Mouse (Mus musculus) myocyte (in vitro differentiated cells): Measurements from ENCODE around the gene Rac3. TPM values are rescaled to one million over a fixed set of nuclear protein-coding genes. Genes with fewer than 3 reads are reported as not detected.

Experiments
- H3K27me3 ChIP-seq: one replicate; pipeline ENCODE4 v1.6.1; 2011; ENCODE audit not compliant: control insufficient read depth, insufficient read depth, insufficient read length
- H3K36me3 ChIP-seq: one replicate; pipeline ENCODE4 v1.6.1; 2011; ENCODE audit not compliant: control insufficient read depth, insufficient read depth
- H3K4me2 ChIP-seq: one replicate; pipeline ENCODE4 v1.6.1; 2011; ENCODE audit warnings: low read depth, control low read depth
- H3K4me3 ChIP-seq: one replicate; pipeline ENCODE4 v1.5.1; 2011; ENCODE audit warnings: mild to moderate bottlenecking, control low read depth, moderate library complexity
- H3K79me2 ChIP-seq: one replicate; pipeline ENCODE4 v1.6.1; 2011; ENCODE audit not compliant: control insufficient read depth, insufficient read depth
- H3ac ChIP-seq: one replicate; pipeline ENCODE4 v1.6.1; 2011; ENCODE audit not compliant: control insufficient read depth, insufficient read length
- CEBPB ChIP-seq: IDR thresholded peaks from 2 replicates; pipeline ENCODE4 v1.6.1; 2011; ENCODE audit warnings: mild to moderate bottlenecking, moderate library complexity; ENCODE audit not compliant: poor library complexity, insufficient read depth, severe bottlenecking
- E2F4 ChIP-seq: IDR thresholded peaks from one replicate; pipeline ENCODE4 v1.6.1; 2011; ENCODE audit warnings: mild to moderate bottlenecking, control low read depth, moderate library complexity; ENCODE audit not compliant: insufficient read depth
- MAX ChIP-seq: IDR thresholded peaks from one replicate; pipeline ENCODE4 v1.6.1; 2011; ENCODE audit warnings: low read depth, mild to moderate bottlenecking, control low read depth
- MYOD1 ChIP-seq, 3 experiments: IDR thresholded peaks; one replicate each; pipeline ENCODE4 v1.6.1; 2011; ENCODE audit warnings: control low read depth in 2 of 3, low read depth in 2 of 3, mild to moderate bottlenecking in 2 of 3, moderate library complexity in 1 of 3; ENCODE audit not compliant: insufficient read length in 2 of 3, control insufficient read depth in 1 of 3
- MYOG ChIP-seq, 3 experiments: IDR thresholded peaks; one replicate each; pipeline ENCODE4 v1.6.1; 2011; ENCODE audit warnings: control low read depth in 2 of 3, low read depth in 2 of 3, mild to moderate bottlenecking in 2 of 3; ENCODE audit not compliant: insufficient read length in 2 of 3, control insufficient read depth in 1 of 3, insufficient read depth in 1 of 3
- POLR2A ChIP-seq: IDR thresholded peaks from one replicate; pipeline ENCODE4 v1.6.1; 2011; ENCODE audit warnings: low read depth, mild to moderate bottlenecking, control low read depth, moderate library complexity; ENCODE audit not compliant: insufficient read length
- POLR2AphosphoS2 ChIP-seq: IDR thresholded peaks from one replicate; pipeline ENCODE4 v1.6.1; 2011; ENCODE audit warnings: low read depth, control low read depth; ENCODE audit not compliant: insufficient read length
- REST ChIP-seq: IDR thresholded peaks from one replicate; pipeline ENCODE4 v1.6.1; 2011; ENCODE audit warnings: mild to moderate bottlenecking, control low read depth, moderate library complexity; ENCODE audit not compliant: insufficient read depth, insufficient read length
- SRF ChIP-seq: IDR thresholded peaks from one replicate; pipeline ENCODE4 v1.6.1; 2011; ENCODE audit warnings: low read depth; ENCODE audit not compliant: control insufficient read depth, insufficient read length
- TCF12 ChIP-seq: IDR thresholded peaks from one replicate; pipeline ENCODE4 v1.6.1; 2011; ENCODE audit warnings: mild to moderate bottlenecking, control low read depth; ENCODE audit not compliant: poor library complexity, insufficient read depth, severe bottlenecking
- TCF3 ChIP-seq: IDR thresholded peaks from one replicate; pipeline ENCODE4 v1.6.1; 2011; ENCODE audit warnings: low read depth, control low read depth; ENCODE audit not compliant: insufficient read length
- USF1 ChIP-seq: IDR thresholded peaks from one replicate; pipeline ENCODE4 v1.6.1; 2011; ENCODE audit warnings: low read depth, mild to moderate bottlenecking, control low read depth, moderate library complexity
- polyA plus RNA-seq: library from polyadenylated mRNA; unstranded; fragments of >200 nt; fragmentation: generic; extraction: Trizol; gene quantifications from one replicate; pipeline ENCODE4 v1.2.1, GENCODE M21; 2012; ENCODE audit warnings: missing spikeins

The Rac3 gene
- polyA plus RNA-seq, 1 experiment: 1.9 TPM

DNA sequence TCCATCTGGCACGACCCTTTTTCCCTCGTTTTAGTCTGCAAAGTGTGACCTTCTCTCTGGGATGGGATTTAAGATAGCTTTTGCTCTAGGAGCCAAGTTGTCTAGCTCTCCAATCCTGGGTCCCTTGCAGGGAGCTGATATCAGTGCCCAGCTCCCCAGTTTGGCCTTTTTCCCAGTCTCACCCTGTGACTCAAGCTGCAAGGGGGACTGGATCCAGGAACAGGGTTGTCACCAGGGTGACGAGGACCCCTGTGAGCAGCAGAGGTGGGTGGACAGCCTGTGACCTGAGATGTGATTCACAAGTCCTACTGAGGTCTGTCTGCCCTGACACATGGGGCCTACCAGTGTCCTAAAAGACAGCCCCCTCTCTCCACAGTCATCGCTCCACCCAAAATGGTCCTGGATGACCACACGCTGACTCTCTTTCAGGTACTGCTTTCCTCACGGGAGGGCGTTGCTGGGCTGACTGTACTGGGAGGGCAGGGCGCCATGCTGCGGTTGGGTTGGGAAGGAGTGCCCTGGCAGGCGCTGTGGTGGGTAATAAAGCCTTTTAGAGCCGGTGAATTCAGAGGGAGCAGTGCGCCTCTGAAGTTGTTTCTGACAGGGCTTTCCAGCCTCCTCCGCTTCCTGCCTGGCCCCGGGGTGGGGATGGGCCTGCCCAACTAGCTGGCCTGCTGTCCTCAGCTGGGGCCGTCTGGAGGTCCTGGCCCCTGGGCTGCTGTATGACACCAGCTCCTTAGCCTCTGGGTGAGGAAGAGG is 17.4 kb upstream of the Rac3 start:
- H3K4me3 ChIP-seq: no peak overlapping the region

DNA sequence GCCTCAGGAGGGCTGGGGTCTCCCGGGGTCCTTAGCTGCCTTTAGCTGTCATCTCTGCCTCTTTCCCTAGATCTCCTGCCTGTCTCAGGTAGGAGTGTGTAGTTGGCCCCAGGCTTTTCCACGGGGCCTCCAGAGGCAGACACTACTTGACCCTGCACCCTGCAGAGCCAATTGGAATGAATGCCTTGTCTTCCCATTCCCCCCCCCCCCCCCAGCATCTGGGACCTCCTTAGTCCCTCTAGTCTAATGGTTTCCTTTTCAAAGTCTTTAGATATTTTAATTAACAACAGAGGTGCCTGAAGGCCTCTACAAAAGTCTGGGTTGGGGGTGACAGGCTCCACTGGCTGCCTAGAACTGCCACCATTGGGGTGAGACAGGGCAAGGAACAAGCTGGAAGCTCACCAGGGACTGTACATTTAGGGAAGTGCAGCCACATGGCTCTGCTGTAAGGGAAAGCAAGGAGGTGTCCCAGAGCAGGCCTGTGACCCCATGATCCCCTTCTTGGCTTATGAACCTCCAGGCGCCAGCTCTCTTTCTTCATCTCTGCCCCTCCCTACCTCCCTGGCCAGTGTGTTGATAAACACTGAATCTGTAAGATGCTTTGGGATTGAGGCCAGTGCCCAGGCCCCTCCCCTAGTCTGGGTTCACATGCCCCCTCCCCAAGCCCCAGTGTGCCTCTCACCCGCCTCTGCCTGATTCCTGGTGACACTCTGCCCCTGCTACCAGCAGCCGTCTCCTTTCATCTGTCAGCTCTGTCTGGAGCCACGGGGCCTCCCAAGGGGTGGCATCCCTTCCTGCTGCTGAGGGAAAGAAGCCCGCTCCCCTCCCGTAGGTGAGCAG is 16.6 kb upstream of the Rac3 start:
- TF ChIP-seq USF1: no peak
- no peak for TF ChIP-seq MYOG (IDR thresholded peaks at IDR 0.05; ENCODE audit: control insufficient read depth in 1 of 3, insufficient read depth in 1 of 3, insufficient read length in 2 of 3, low read depth in 2 of 3)
- TF ChIP-seq POLR2AphosphoS2: no peak
- H3K4me3 ChIP-seq: no peak overlapping the region
- H3K4me2 ChIP-seq: no peak overlapping the region
- no peaks in the 10 kb centered on the region for H3K79me2 ChIP-seq
- H3K27me3 ChIP-seq: no peaks in the 10 kb centered on the region
- no peak overlapping the region for H3ac ChIP-seq
- H3K36me3 ChIP-seq: peaks cover 3% of the 10 kb centered on the region

More for the DNA sequence above, 17.4 kb upstream of the Rac3 start:
- H3K36me3 ChIP-seq: peaks cover 3% of the 10 kb centered on the region
- TF ChIP-seq REST (no peak), MAX (no peak)
- H3K4me2 ChIP-seq: no peak overlapping the region
- H3ac ChIP-seq: no peak overlapping the region
- no peaks in the 10 kb centered on the region for H3K79me2 ChIP-seq
- H3K27me3 ChIP-seq: no peaks in the 10 kb centered on the region

DNA sequence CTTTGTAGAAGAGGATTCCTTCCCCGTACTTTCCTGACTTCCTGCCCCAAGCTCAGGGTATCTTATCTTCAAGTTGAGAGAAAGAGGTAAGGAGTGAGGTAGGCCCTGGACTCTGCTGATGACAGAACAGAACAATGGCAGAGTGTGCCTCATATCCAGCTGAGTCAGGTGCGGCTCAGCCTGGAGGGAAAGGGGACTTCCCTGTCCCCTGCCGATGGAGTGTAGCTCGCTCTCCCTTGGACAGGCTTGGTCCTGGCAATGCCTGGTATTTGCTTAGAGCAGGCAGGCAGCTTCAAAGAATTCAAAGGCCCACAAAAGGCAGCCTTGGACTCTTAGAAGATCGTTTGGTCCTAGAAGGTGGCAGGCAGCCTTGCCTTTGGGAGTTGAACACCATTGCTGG is 15.2 kb upstream of the Rac3 start:
- TF ChIP-seq MAX: no peak
- no peak for TF ChIP-seq MYOG (IDR thresholded peaks at IDR 0.05; ENCODE audit: control insufficient read depth in 1 of 3, insufficient read depth in 1 of 3, insufficient read length in 2 of 3, low read depth in 2 of 3)
- no peak for TF ChIP-seq MYOD1 (IDR thresholded peaks at IDR 0.05; ENCODE audit: control insufficient read depth in 1 of 3, insufficient read length in 2 of 3, low read depth in 2 of 3)
- TF ChIP-seq USF1: no peak
- no peak for TF ChIP-seq E2F4
- no peak for TF ChIP-seq CEBPB
- no peak for TF ChIP-seq TCF3
- peaks cover 3% of the 10 kb centered on the region for H3K36me3 ChIP-seq
- no peaks in the 10 kb centered on the region for H3K79me2 ChIP-seq
- no peak overlapping the region for H3ac ChIP-seq
- no peaks in the 10 kb centered on the region for H3K27me3 ChIP-seq
- no peak overlapping the region for H3K4me2 ChIP-seq
- H3K4me3 ChIP-seq: no peak overlapping the region

- Histone ChIP-seq H3K4me3 (no peak overlapping the region), H3ac (no peak overlapping the region), H3K79me2 (no peaks in the 10 kb centered on the region), H3K4me2 (no peak overlapping the region), H3K27me3 (no peaks in the 10 kb centered on the region), H3K36me3 (peaks cover 3% of the 10 kb centered on the region)
- TF ChIP-seq REST (no peak), CEBPB (no peak), MYOD1 (IDR thresholded peaks at IDR 0.05; ENCODE audit: control insufficient read depth in 1 of 3, insufficient read length in 2 of 3, low read depth in 2 of 3) (no peak)
These were observed 14.0 kb upstream of the Rac3 start for GRCm38 (mm10) chr11:120707225-120707624.

DNA sequence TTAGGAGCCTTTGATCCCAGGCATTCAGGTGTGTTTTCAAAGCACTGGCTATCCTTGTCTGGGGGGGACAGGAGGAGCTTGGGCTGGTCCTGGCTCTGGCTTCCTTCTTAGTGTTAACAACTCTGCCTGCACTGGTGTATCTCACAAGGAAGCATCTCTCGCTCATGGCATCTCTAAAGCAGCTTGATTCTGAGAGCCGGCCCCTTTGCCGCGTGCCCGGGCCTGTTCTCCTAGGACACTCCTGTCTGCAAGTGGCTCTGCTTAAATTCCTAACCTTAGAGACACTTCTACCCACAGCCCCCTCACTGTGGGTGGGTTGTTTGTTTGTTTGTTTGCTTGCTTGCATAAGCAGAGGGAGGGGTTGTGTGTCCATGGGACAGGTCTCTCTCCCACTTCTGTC is 13.3 kb upstream of the Rac3 start:
- TF ChIP-seq MYOD1 (IDR thresholded peaks at IDR 0.05; ENCODE audit: control insufficient read depth in 1 of 3, insufficient read length in 2 of 3, low read depth in 2 of 3) (no peak), TCF3 (no peak), E2F4 (no peak), POLR2AphosphoS2 (no peak), REST (no peak), USF1 (no peak), POLR2A (no peak), MAX (no peak), SRF (no peak), MYOG (IDR thresholded peaks at IDR 0.05; ENCODE audit: control insufficient read depth in 1 of 3, insufficient read depth in 1 of 3, insufficient read length in 2 of 3, low read depth in 2 of 3) (no peak), TCF12 (no peak), CEBPB (no peak)
- Histone ChIP-seq H3K4me3 (no peak overlapping the region), H3K4me2 (no peak overlapping the region), H3ac (no peak overlapping the region), H3K27me3 (no peaks in the 10 kb centered on the region), H3K36me3 (no peaks in the 10 kb centered on the region), H3K79me2 (no peaks in the 10 kb centered on the region)
